Mouse (Mus musculus): ENCODE measurements around the gene Lix1. TPM values are rescaled to one million over a fixed set of nuclear protein-coding genes. Genes with fewer than 3 reads are reported as not detected.
A peak's percentile ranks its signal among the peaks of the same experiment; 100 is the strongest.

Lix1 gene
- polyA plus RNA-seq, 1 experiment from 2014 or later: 4.4 TPM

DNA sequence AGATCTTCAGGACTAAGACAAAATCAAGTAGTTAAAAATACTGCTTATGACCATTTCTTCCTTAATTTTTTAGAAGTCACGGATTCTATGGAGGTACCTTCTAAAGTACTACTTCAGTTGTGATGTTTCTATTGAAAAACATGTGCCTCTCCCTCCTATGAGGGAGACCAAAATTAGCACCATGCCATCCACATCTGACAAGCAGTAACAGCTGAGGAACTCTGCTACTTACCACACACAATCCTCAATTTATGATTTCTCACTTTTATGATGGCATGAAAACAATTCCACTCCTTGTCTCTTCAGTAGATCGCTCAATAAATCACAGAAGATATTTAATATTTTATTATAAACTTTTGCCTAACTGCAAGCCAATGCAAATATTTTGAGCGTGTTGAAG, 44.2 kb downstream of the Lix1 start:
- Histone ChIP-seq H3K9me3 (ENCODE audit: control insufficient read depth) (no peaks in the 10 kb centered on the region), H3K27ac (ENCODE audit: low read depth, low read length) (no peak overlapping the region), H3K9ac (ENCODE audit: low read depth, low read length) (no peak overlapping the region), H3K27me3 (replicated peaks; ENCODE audit: control insufficient read depth, insufficient read depth, low read length) (no peaks in the 10 kb centered on the region), H3K4me3 (ENCODE audit: low read depth, low read length) (no peak overlapping the region), H3K4me1 (replicated peaks; ENCODE audit: control insufficient read depth, insufficient read depth, low read length) (no peaks in the 10 kb centered on the region), H3K4me2 (replicated peaks; ENCODE audit: low read depth) (no peak overlapping the region), H3K36me3 (ENCODE audit: control insufficient read depth, insufficient read depth) (no peaks in the 10 kb centered on the region)
- no peak for ATAC-seq
- no peak for TF ChIP-seq CTCF (IDR thresholded peaks at IDR 0.05; ENCODE audit: low read depth)
- WGBS: 89% methylated on average over 3 of the region's 3 CpGs

DNA sequence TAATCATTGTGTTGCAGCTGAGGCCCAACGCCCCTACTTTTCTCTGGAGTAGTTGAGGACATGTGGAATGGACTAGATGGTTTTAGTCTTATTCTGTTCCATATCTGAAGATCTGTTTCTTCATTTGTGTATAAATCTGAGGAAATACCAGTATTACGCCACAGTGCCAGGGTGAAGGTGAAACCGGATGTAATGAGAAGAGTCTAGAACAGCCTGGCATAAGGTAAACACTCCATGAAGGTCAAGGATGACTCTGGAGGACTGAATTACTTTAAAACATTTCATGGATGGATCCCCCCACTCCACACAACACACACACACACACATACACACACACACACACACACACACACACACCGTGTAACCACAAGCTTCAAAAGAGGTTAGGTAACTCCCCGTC, 45.3 kb downstream of the Lix1 start:
- Histone ChIP-seq H3K4me3 (ENCODE audit: low read depth, low read length) (no peak overlapping the region), H3K9me3 (ENCODE audit: control insufficient read depth) (no peaks in the 10 kb centered on the region), H3K36me3 (ENCODE audit: control insufficient read depth, insufficient read depth) (no peaks in the 10 kb centered on the region), H3K4me2 (replicated peaks; ENCODE audit: low read depth) (no peak overlapping the region), H3K27me3 (replicated peaks; ENCODE audit: control insufficient read depth, insufficient read depth, low read length) (no peaks in the 10 kb centered on the region), H3K9ac (ENCODE audit: low read depth, low read length) (no peak overlapping the region), H3K4me1 (replicated peaks; ENCODE audit: control insufficient read depth, insufficient read depth, low read length) (no peaks in the 10 kb centered on the region), H3K27ac (ENCODE audit: low read depth, low read length) (no peak overlapping the region)
- no peak for ATAC-seq
- WGBS: 70% methylated on average over 5 of the region's 5 CpGs
- no peak for TF ChIP-seq CTCF (IDR thresholded peaks at IDR 0.05; ENCODE audit: low read depth)

DNA sequence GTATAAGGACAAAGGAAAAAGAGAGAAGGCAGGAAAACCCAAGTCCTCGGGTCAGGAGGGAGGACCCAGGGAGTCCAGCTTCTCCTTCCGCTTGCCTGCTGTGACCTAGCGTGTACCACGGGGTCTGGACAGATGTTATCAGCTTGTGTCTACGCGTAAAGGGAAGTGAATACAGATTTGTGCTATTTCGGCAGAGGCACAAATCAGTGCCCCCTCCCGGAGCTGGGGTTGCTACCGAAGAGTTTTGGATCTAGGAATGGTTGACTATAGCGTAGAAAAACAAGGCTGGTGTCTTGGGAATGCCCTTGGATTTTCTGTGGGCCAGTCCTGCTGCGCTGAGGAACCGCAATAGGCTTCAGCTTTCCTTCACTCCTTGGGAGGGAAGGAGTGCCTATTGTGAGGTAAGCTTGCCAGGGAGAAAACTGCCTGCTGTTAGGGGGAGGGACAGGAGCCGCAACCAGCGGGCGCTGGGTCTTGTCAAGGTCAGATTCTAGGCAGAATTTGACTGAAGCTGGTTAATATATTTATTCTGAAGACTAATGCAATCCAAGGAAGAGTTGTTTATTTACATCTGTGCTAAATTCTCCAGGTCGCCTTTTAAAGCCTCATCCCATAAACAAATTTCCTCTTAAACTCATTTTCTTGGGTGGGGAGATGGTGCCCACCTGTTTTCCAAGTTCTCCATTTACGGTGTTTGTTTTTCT, 46.4 kb downstream of the Lix1 start:
- Histone ChIP-seq H3K9ac (ENCODE audit: low read depth, low read length) (peak overlapping the region; percentile 17; the same call in 1 of the 2 replicates), H3K4me3 (ENCODE audit: low read depth, low read length) (peak overlapping the region; percentile 30), H3K4me2 (replicated peaks; ENCODE audit: low read depth) (peak overlapping the region; percentile 66), H3K27ac (ENCODE audit: low read depth, low read length) (no peak overlapping the region), H3K9me3 (ENCODE audit: control insufficient read depth) (no peaks in the 10 kb centered on the region), H3K4me1 (replicated peaks; ENCODE audit: control insufficient read depth, insufficient read depth, low read length) (no peaks in the 10 kb centered on the region), H3K27me3 (replicated peaks; ENCODE audit: control insufficient read depth, insufficient read depth, low read length) (no peaks in the 10 kb centered on the region), H3K36me3 (ENCODE audit: control insufficient read depth, insufficient read depth) (no peaks in the 10 kb centered on the region)
- WGBS: 6% methylated on average over 17 of the region's 17 CpGs
- TF ChIP-seq CTCF (IDR thresholded peaks at IDR 0.05; ENCODE audit: low read depth): no peak
- peak; percentile 66 for ATAC-seq

DNA sequence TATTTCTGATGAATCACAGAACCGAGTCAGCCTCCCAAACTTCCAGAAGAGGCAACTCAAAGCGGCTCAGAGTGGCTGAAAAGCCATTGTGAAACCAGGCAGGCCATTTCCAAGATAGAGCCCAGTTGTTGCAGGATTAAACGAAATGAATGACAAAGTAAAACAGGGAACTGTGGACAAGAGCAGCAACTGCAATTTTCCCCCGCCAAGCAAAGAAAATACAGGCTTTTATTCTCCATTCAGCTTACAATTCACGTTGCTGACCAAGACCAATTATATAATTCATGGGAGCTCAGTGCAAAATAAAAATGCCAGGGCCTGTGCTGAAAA, 46.9 kb downstream of the Lix1 start:
- Histone ChIP-seq H3K36me3 (ENCODE audit: control insufficient read depth, insufficient read depth) (no peaks in the 10 kb centered on the region), H3K4me1 (replicated peaks; ENCODE audit: control insufficient read depth, insufficient read depth, low read length) (no peaks in the 10 kb centered on the region), H3K9ac (ENCODE audit: low read depth, low read length) (no peak overlapping the region), H3K27me3 (replicated peaks; ENCODE audit: control insufficient read depth, insufficient read depth, low read length) (no peaks in the 10 kb centered on the region), H3K4me2 (replicated peaks; ENCODE audit: low read depth) (peak overlapping the region; percentile 66), H3K27ac (ENCODE audit: low read depth, low read length) (no peak overlapping the region), H3K4me3 (ENCODE audit: low read depth, low read length) (peak overlapping the region; percentile 30; the same call in 1 of the 2 replicates), H3K9me3 (ENCODE audit: control insufficient read depth) (no peaks in the 10 kb centered on the region)
- WGBS: 32% methylated on average over 5 of the region's 5 CpGs
- TF ChIP-seq CTCF (IDR thresholded peaks at IDR 0.05; ENCODE audit: low read depth): no peak
- no peak for ATAC-seq

DNA sequence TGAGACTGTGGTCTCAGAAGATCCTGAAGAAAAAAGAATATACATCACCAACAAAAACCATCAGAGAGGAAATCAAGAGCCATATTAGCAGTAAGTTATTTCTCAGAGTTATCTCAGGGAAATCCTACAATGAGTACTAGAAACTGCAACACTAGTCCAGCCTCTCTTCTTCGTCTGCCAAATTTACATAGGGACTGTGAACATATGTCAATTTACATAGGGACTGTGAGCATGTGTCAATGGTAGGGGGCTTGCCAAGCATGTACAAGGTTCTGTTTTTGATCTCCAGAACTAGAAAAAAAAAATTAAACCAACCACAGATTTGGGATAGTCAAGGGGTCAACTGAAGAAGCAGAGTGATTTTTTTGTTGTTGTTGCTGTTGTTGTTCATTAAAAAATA, 48.6 kb downstream of the Lix1 start:
- whole genome bisulfite sequencing: 82% methylated on average over 1 of the region's 1 CpGs
- Histone ChIP-seq H3K4me3 (ENCODE audit: low read depth, low read length) (no peak overlapping the region), H3K9me3 (ENCODE audit: control insufficient read depth) (no peaks in the 10 kb centered on the region), H3K4me1 (replicated peaks; ENCODE audit: control insufficient read depth, insufficient read depth, low read length) (no peaks in the 10 kb centered on the region), H3K4me2 (replicated peaks; ENCODE audit: low read depth) (no peak overlapping the region), H3K27me3 (replicated peaks; ENCODE audit: control insufficient read depth, insufficient read depth, low read length) (no peaks in the 10 kb centered on the region), H3K9ac (ENCODE audit: low read depth, low read length) (no peak overlapping the region), H3K36me3 (ENCODE audit: control insufficient read depth, insufficient read depth) (no peaks in the 10 kb centered on the region), H3K27ac (ENCODE audit: low read depth, low read length) (no peak overlapping the region)
- ATAC-seq: no peak
- no peak for TF ChIP-seq CTCF (IDR thresholded peaks at IDR 0.05; ENCODE audit: low read depth)

DNA sequence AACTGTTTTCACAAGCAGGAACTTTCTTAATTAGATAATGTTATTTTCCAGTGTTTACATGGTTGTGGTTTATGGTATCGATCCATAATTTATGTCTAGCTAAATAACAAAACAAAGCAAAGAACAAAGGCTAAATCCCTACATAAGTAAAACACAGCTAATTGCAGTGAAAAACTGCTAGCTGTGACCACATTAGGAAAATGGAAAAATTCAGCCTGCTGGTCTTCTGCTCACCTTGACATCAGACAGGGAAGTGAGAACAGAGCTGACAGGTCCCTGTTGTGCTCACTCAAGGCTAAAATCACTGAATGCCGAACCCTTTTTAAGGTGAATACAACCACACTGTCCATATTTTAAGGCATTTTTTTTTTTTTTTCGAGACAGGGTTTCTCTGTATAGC, 50.1 kb downstream of the Lix1 start:
- no peak for ATAC-seq
- WGBS: 78% methylated on average over 3 of the region's 3 CpGs

DNA sequence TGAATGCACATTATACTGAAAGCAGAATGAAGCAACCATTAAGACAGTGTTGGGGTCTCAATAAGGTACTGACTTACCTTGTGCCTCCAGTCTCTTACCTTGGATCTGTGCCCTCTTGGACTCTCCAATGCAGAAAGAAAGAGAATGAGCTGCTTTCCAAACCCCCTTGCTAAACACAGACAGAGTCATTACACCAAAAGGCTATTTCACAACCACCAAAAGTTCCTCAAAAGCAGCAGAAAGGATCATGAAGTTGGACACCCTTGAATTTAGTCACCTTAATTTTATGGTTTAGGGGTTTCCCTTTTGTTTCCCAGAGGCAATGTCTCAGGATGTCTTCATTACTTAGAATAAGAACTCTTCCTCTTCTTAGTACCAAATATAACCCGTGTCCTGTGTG, 52.1 kb downstream of the Lix1 start:
- H3K9me3 ChIP-seq (ENCODE audit: control insufficient read depth): no peaks in the 10 kb centered on the region
- no peaks in the 10 kb centered on the region for H3K36me3 ChIP-seq (ENCODE audit: control insufficient read depth, insufficient read depth)
- no peak for TF ChIP-seq CTCF (IDR thresholded peaks at IDR 0.05; ENCODE audit: low read depth)
- no peak overlapping the region for H3K4me3 ChIP-seq (ENCODE audit: low read depth, low read length)
- no peak for ATAC-seq
- no peak overlapping the region for H3K27ac ChIP-seq (ENCODE audit: low read depth, low read length)
- H3K4me2 ChIP-seq (replicated peaks; ENCODE audit: low read depth): no peak overlapping the region
- WGBS: 81% methylated on average over 1 of the region's 1 CpGs
- no peaks in the 10 kb centered on the region for H3K27me3 ChIP-seq (replicated peaks; ENCODE audit: control insufficient read depth, insufficient read depth, low read length)
- H3K4me1 ChIP-seq (replicated peaks; ENCODE audit: control insufficient read depth, insufficient read depth, low read length): no peaks in the 10 kb centered on the region
- no peak overlapping the region for H3K9ac ChIP-seq (ENCODE audit: low read depth, low read length)

More for the DNA sequence above, 50.1 kb downstream of the Lix1 start:
- Histone ChIP-seq H3K4me3 (ENCODE audit: low read depth, low read length) (no peak overlapping the region), H3K27me3 (replicated peaks; ENCODE audit: control insufficient read depth, insufficient read depth, low read length) (no peaks in the 10 kb centered on the region), H3K4me2 (replicated peaks; ENCODE audit: low read depth) (no peak overlapping the region), H3K9me3 (ENCODE audit: control insufficient read depth) (no peaks in the 10 kb centered on the region), H3K4me1 (replicated peaks; ENCODE audit: control insufficient read depth, insufficient read depth, low read length) (no peaks in the 10 kb centered on the region), H3K27ac (ENCODE audit: low read depth, low read length) (no peak overlapping the region), H3K36me3 (ENCODE audit: control insufficient read depth, insufficient read depth) (no peaks in the 10 kb centered on the region), H3K9ac (ENCODE audit: low read depth, low read length) (no peak overlapping the region)
- no peak for TF ChIP-seq CTCF (IDR thresholded peaks at IDR 0.05; ENCODE audit: low read depth)

Data from intestine, postnatal 0 days (tissue).